Mouse (Mus musculus) megakaryocyte, embryonic 14.5 days (primary cell): ENCODE measurements around the gene Ap1b1.

ENCODE experiments used
- FLI1 ChIP-seq: IDR thresholded peaks from 2 replicates; pipeline ENCODE4 v1.6.1; 2012; ENCODE audit warnings: low read length, inconsistent platforms, mixed read lengths
- GATA1 ChIP-seq: IDR thresholded peaks from 3 replicates; pipeline ENCODE4 v1.6.1; 2012; ENCODE audit warnings: mixed read lengths, low read length, inconsistent platforms, borderline replicate concordance

DNA sequence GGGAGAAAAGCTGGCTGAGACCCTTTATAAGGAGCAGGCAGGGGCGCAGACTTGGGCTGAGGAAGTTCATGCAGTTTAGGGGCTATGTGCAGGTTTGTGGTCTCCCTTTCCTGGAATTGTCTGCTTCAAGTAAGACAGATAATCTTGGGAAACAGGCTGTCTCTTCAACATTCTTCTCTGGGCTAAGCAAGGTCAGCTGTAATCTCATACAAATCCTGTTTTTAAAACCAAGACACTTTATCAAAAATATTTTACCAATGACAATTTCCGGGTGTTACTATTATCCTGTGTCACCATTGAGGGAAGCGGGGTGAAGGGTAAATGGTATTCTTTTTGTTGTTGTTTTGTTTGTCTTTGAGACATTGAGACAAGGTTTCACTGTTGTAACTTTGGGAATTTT is 1.8 kb upstream of the Ap1b1 start:
- no peak for TF ChIP-seq FLI1
- TF ChIP-seq GATA1: no peak
